Mouse (Mus musculus) heart, embryonic 14.5 days (tissue): ENCODE results near the gene Zfp169. TPM values are rescaled to one million over a fixed set of nuclear protein-coding genes. Genes with fewer than 3 reads are reported as not detected.

Experiments
- ATAC-seq: fragments of 200-750 bp; cut with Nextera tagmentation; 2 replicates; pipeline ENCODE4 v1.8.0; 2017; ENCODE audit warnings: low read depth, moderate TSS enrichment; ENCODE audit not compliant: insufficient number of reproducible peaks, insufficient read depth, low FRiP score
- H3K27ac ChIP-seq, 2 experiments: fragments of 200-500 bp in 1 of 2; fragments of 300-500 bp in 1 of 2; sonication (generic) in 1 of 2; replicated peaks in 1 of 2; 2 replicates each; pipeline ENCODE4 v1.5.1; 2012 to 2014; ENCODE audit warnings: low read depth in 2 of 2, low read length in 2 of 2, control low read depth in 1 of 2, mild to moderate bottlenecking in 1 of 2, mixed read lengths in 1 of 2; ENCODE audit not compliant: control insufficient read depth in 1 of 2, insufficient read depth in 1 of 2
- H3K27me3 ChIP-seq: fragments of 300-500 bp; sonication (generic); 2 replicates; pipeline ENCODE4 v1.6.1; 2014; ENCODE audit warnings: mild to moderate bottlenecking, low read length, control low read depth; ENCODE audit not compliant: control insufficient read depth, insufficient read depth
- H3K36me3 ChIP-seq: fragments of 300-500 bp; sonication (generic); 2 replicates; pipeline ENCODE4 v1.6.1; 2014; ENCODE audit warnings: mild to moderate bottlenecking, control low read depth, low read length, mixed read lengths; ENCODE audit not compliant: control insufficient read depth, insufficient read depth
- H3K4me1 ChIP-seq, 2 experiments: fragments of 200-500 bp in 1 of 2; fragments of 300-500 bp in 1 of 2; sonication (generic) in 1 of 2; 2 replicates each; pipeline ENCODE4 v1.6.1; 2012 to 2014; ENCODE audit warnings: low read length in 2 of 2, control low read depth in 1 of 2, mixed read lengths in 1 of 2; ENCODE audit not compliant: control insufficient read depth in 2 of 2, insufficient read depth in 2 of 2
- H3K4me2 ChIP-seq: fragments of 300-500 bp; sonication (generic); 2 replicates; pipeline ENCODE4 v1.6.1; 2014; ENCODE audit warnings: mild to moderate bottlenecking, low read length
- H3K4me3 ChIP-seq, 2 experiments: fragments of 200-500 bp in 1 of 2; fragments of 300-500 bp in 1 of 2; sonication (generic) in 1 of 2; 2 replicates each; pipeline ENCODE4 v1.5.1; 2012 to 2014; ENCODE audit warnings: low read length in 2 of 2, mild to moderate bottlenecking in 2 of 2, control low read depth in 1 of 2, low read depth in 1 of 2, moderate library complexity in 1 of 2; ENCODE audit not compliant: control insufficient read depth in 1 of 2, insufficient read depth in 1 of 2
- H3K9ac ChIP-seq: fragments of 300-500 bp; sonication (generic); 2 replicates; pipeline ENCODE4 v1.6.1; 2014; ENCODE audit warnings: mild to moderate bottlenecking, low read length
- H3K9me3 ChIP-seq: fragments of 300-500 bp; sonication (generic); 2 replicates; pipeline ENCODE4 v1.6.1; 2016; ENCODE audit warnings: low read length, control low read depth; ENCODE audit not compliant: control insufficient read depth
- whole genome bisulfite sequencing: fragments of 180-500 bp; shearing (Covaris S2); extraction: QIAGEN DNeasy Blood & Tissue Kit; methylation state at CpG from one replicate; pipeline ENCODE4 v1.1.7; 2014; 5-methylcytosine and 5-hydroxymethylcytosine counted together
- polyA plus RNA-seq: library from polyadenylated mRNA; unstranded; fragments of >200 nt; fragmentation: Nextera tagmentation; extraction: Ambion mirVana; gene quantifications from 2 replicates; pipeline ENCODE4 v1.2.1, GENCODE M21; 2014

Gene Zfp169
- polyA plus RNA-seq = 3.3 and 3.6 TPM in 2 replicates

DNA sequence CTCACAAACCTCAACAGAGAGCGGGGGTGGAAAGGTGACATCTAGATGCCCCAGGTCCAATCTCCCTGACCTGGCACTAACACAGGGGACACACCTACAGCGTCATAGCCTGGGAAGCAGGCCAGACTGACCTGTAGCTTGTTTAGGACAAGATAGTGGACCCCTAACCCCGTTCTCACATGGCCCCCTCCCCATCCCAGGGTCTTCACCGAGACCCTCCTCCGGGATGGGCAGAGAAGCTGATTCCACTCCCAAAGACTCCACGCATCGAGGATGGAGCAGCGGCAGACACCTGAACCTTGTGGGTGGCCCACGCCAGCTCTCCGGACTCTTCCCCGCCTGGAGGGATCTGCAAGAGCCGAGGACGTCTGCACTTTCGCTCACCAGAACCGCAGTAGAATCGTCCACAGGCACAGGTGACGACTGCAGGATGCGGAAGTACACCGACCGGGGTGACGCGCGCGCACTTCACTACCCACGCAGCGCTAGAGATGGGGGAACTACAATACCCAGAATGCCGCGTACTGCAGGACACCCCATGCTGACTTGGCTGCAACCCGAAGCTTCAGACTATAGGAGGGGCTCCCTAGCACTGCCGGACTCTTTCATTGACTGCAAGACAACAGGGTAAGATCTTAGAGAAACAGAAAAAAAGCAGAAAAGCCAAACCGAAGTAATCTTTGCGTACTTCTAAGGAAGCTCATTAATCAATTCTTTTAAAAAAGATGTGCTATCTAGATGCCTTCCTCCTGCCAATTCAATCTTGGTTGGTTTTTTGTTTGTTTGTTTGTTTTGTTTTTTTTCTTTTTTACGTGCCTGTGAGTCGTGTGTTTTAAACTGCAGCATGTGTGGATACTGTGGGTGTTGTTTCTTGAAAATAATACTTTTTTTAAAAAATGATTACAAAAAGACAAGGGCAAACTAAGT is at the start of gene Zfp169, which contains the start of gene A830005F24Rik:
Zfp169 (minus strand) TSS at position 449 of the 927 bp plus-strand sequence.
A830005F24Rik (plus strand) TSS at position 568 of the 927 bp plus-strand sequence.
- Histone ChIP-seq H3K27me3 (no peaks in the 10 kb centered on the region), H3K4me2 (peak within 1 kb of the TSS; percentile 96), H3K9ac (peak within 1 kb of the TSS; percentile 88), H3K36me3 (no peaks in the 10 kb centered on the region), H3K4me3 (peak within 1 kb of the TSS; percentile 59 to 85), H3K27ac (no peak within 1 kb of the TSS; a peak in 1 of 4 replicates), H3K4me1 (peaks cover 5 to 8% of the 10 kb centered on the region in 2 experiments), H3K9me3 (no peaks in the 10 kb centered on the region)
- ATAC-seq = peak; percentile 96
- WGBS = 2% methylated on average over 34 of the region's 34 CpGs

GRCm38 (mm10) chr13:48562336-48562735 is 49.1 kb upstream of the Zfp169 start:
- H3K4me3 ChIP-seq = no peak overlapping the region
- no peaks in the 10 kb centered on the region for H3K9me3 ChIP-seq
- WGBS = 87% methylated on average over 5 of the region's 5 CpGs
- H3K4me1 ChIP-seq = peaks cover 8 to 12% of the 10 kb centered on the region in 2 experiments
- H3K27me3 ChIP-seq = no peaks in the 10 kb centered on the region
- H3K4me2 ChIP-seq = no peak overlapping the region
- H3K36me3 ChIP-seq = no peaks in the 10 kb centered on the region
- no peak for ATAC-seq
- no peak overlapping the region for H3K27ac ChIP-seq
- no peak overlapping the region for H3K9ac ChIP-seq

GRCm38 (mm10) chr13:48561481-48561880 is 48.2 kb upstream of the Zfp169 start:
- Histone ChIP-seq H3K4me1 (peaks cover 8 to 12% of the 10 kb centered on the region in 2 experiments), H3K4me2 (no peak overlapping the region), H3K4me3 (no peak overlapping the region), H3K9me3 (no peaks in the 10 kb centered on the region), H3K36me3 (no peaks in the 10 kb centered on the region), H3K27ac (no peak overlapping the region), H3K27me3 (no peaks in the 10 kb centered on the region), H3K9ac (no peak overlapping the region)
- no peak for ATAC-seq
- WGBS = 85% methylated on average over 2 of the region's 2 CpGs

GRCm38 (mm10) chr13:48555976-48556375 is 42.7 kb upstream of the Zfp169 start:
- no peak overlapping the region for H3K4me2 ChIP-seq
- no peaks in the 10 kb centered on the region for H3K36me3 ChIP-seq
- H3K9me3 ChIP-seq = no peaks in the 10 kb centered on the region
- peaks cover 11 to 21% of the 10 kb centered on the region in 2 experiments for H3K4me1 ChIP-seq
- no peak for ATAC-seq
- H3K9ac ChIP-seq = no peak overlapping the region
- no peak overlapping the region for H3K4me3 ChIP-seq
- no peak overlapping the region for H3K27ac ChIP-seq
- 74% methylated on average over 1 of the region's 1 CpGs for WGBS
- H3K27me3 ChIP-seq = no peaks in the 10 kb centered on the region

- no peak overlapping the region for H3K4me2 ChIP-seq
- WGBS = 68% methylated on average over 1 of the region's 1 CpGs
- no peak overlapping the region for H3K27ac ChIP-seq
- H3K36me3 ChIP-seq = no peaks in the 10 kb centered on the region
- no peak overlapping the region for H3K4me3 ChIP-seq
- no peak for ATAC-seq
- peaks cover 13 to 25% of the 10 kb centered on the region in 2 experiments for H3K4me1 ChIP-seq
- H3K9me3 ChIP-seq = no peaks in the 10 kb centered on the region
- no peak overlapping the region for H3K9ac ChIP-seq
- H3K27me3 ChIP-seq = no peaks in the 10 kb centered on the region
Observed at GRCm38 (mm10) chr13:48554552-48554951, 41.3 kb upstream of the Zfp169 start.

GRCm38 (mm10) chr13:48553511-48553910 is 40.3 kb upstream of the Zfp169 start:
- Histone ChIP-seq H3K4me3 (no peak overlapping the region), H3K27ac (peak overlapping the region in 1 of 2 experiments; percentile 96; a peak in 2 of 4 replicates), H3K4me1 (peaks cover 16 to 28% of the 10 kb centered on the region in 2 experiments), H3K4me2 (no peak overlapping the region), H3K27me3 (no peaks in the 10 kb centered on the region), H3K36me3 (no peaks in the 10 kb centered on the region), H3K9ac (no peak overlapping the region), H3K9me3 (no peaks in the 10 kb centered on the region)
- 55% methylated on average over 5 of the region's 5 CpGs for WGBS
- no peak for ATAC-seq

- Histone ChIP-seq H3K36me3 (no peaks in the 10 kb centered on the region), H3K4me2 (peak overlapping the region; percentile 64), H3K4me1 (peaks cover 16 to 28% of the 10 kb centered on the region in 2 experiments), H3K9me3 (no peaks in the 10 kb centered on the region), H3K9ac (peak overlapping the region; percentile 69), H3K4me3 (peak overlapping the region; percentile 16 to 29), H3K27ac (peak overlapping the region; percentile 87 to 96), H3K27me3 (no peaks in the 10 kb centered on the region)
- WGBS = 24% methylated on average over 21 of the region's 21 CpGs
- ATAC-seq = peak; percentile 78
Observed at GRCm38 (mm10) chr13:48552181-48553090, 39.2 kb upstream of the Zfp169 start.
